Mouse (Mus musculus): ENCODE data around the gene Gdf7. TPM values are rescaled to one million over a fixed set of nuclear protein-coding genes. Genes with fewer than 3 reads are reported as not detected.

Gene Gdf7
- 0.06 and 0.11 TPM in 2 replicates for polyA plus RNA-seq (2012; rRNA removed)

DNA sequence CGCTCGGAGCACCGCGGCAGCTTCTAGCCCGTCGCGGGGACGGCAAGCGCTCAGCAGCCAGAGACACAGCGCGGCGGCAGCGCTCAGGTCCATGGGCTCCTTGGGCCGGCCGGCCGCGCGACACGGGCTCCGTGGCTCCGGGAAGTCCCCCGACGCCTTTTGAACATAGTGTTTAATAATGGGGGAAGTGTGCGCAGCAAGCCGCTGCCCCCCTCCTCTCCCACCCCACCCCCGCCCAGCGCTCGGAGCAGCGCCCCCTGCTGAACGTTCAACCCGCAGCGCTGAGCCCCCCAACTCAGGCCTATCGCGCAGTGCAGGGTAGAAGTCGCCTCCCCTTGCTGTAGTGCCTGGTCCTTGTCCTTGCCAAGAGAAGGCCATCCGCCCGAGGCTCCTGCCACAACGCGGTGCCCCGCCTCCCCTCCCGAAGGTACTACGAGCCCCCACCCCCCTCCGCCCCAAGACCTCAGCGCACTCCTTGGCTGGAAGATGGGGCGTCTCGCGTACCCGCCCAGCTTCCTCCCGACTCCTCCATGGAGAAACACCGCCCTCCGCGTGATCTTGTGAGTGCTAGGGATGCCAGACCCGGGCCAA is at the start of gene Gdf7:
Gene Gdf7 (minus strand): TSS at position 114 of the 591 bp plus-strand sequence.

DNA sequence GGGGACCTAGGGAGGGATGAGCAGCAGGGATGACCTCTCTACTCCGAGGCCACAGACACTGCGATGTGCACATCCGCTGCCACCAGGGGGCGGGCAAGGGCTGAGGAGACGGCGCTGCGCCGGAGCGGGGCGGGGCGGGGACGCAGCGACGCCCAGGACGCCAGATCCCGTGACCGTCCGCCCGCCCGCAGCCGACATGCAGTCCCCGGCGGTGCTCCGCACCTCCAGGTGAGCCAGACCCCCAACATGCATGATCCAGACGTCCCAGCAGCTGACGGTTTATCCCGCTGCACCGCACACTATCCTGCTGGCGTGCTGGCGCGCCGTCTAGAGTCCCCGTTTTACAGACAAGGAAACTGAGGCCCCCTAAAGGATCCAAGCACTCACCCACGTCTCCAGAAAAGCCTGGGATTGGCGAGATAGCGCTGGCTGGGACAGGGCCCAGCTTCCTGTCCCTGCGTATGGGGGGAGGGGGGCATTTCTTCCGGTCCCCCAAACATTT is 11.6 kb upstream of the Gdf7 start, which contains the start of gene Hs1bp3:
Gene Hs1bp3 (plus strand): TSS at position 163 of the 502 bp plus-strand sequence.

Other genes starting within 250 kb of the Gdf7 start
- 51.2 and 52.2 TPM in 2 replicates for gene Ldah, start 93.8 kb downstream of the Gdf7 start, polyA plus RNA-seq (2012; rRNA removed)
- gene Hs1bp3, start 11.5 kb upstream of the Gdf7 start, polyA plus RNA-seq (2012; rRNA removed): 8.9 and 9.0 TPM in 2 replicates
- gene Rhob, start 198.1 kb upstream of the Gdf7 start, polyA plus RNA-seq (2012; rRNA removed): 261 and 290 TPM in 2 replicates